Mouse (Mus musculus) small intestine, adult 2 months (tissue): Measurements from ENCODE around the gene Galnt7. TPM values are rescaled to one million over a fixed set of nuclear protein-coding genes. Genes with fewer than 3 reads are reported as not detected.

Source experiments
- H3K27ac ChIP-seq: fragments of 200-500 bp; 2 replicates; pipeline ENCODE4 v1.5.1; 2012; ENCODE audit warnings: low read depth, low read length, control low read depth, inconsistent platforms; ENCODE audit not compliant: insufficient read depth
- H3K27me3 ChIP-seq: fragments of 200-500 bp; 2 replicates; pipeline ENCODE4 v1.6.1; 2012; ENCODE audit warnings: mild to moderate bottlenecking, moderate library complexity, low read length, inconsistent platforms; ENCODE audit not compliant: control insufficient read depth, insufficient read depth
- H3K36me3 ChIP-seq: fragments of 200-500 bp; 2 replicates; pipeline ENCODE4 v1.6.1; 2012; ENCODE audit warnings: mild to moderate bottlenecking, low read length, control low read depth, inconsistent platforms; ENCODE audit not compliant: control insufficient read depth, insufficient read depth
- H3K4me1 ChIP-seq: fragments of 200-500 bp; 2 replicates; pipeline ENCODE4 v1.6.1; 2012; ENCODE audit warnings: low read length, inconsistent platforms, mixed read lengths; ENCODE audit not compliant: control insufficient read depth, insufficient read depth, insufficient read length
- H3K4me3 ChIP-seq: fragments of 200-500 bp; 2 replicates; pipeline ENCODE4 v1.5.1; 2012; ENCODE audit warnings: low read depth, mild to moderate bottlenecking, control low read depth, inconsistent platforms, low read length, moderate library complexity
- CTCF ChIP-seq: fragments of 200-500 bp; IDR thresholded peaks from 2 replicates; pipeline ENCODE4 v1.5.1; 2012; ENCODE audit warnings: low read depth, mild to moderate bottlenecking, control low read depth, inconsistent platforms, low read length, moderate library complexity, mixed read lengths; ENCODE audit not compliant: insufficient replicate concordance, insufficient read length; ENCODE audit errors: extremely low read depth
- POLR2A ChIP-seq: fragments of 200-500 bp; IDR thresholded peaks from 2 replicates; pipeline ENCODE4 v1.6.1; 2012; ENCODE audit warnings: low read depth, mild to moderate bottlenecking, control low read depth, inconsistent platforms, low read length, moderate library complexity
- WGBS: fragments of 180-500 bp; shearing (Covaris S2); methylation state at CpG from one replicate; pipeline ENCODE4 v1.1.7; 2018; 5-methylcytosine and 5-hydroxymethylcytosine counted together
- polyA plus RNA-seq: library from polyadenylated mRNA; depleted of rRNA; stranded (reverse); fragments of >200 nt; gene quantifications from 2 replicates; pipeline ENCODE4 v1.2.3, GENCODE M21; 2012; rRNA removed

The Galnt7 gene
- 2.2 and 3.7 TPM in 2 replicates for polyA plus RNA-seq

- Histone ChIP-seq H3K27me3 (no peaks in the 10 kb centered on the region; the same call in 1 of the 2 replicates), H3K27ac (peak within 1 kb of the TSS; percentile 95), H3K4me3 (peak within 1 kb of the TSS; percentile 97), H3K36me3 (no peaks in the 10 kb centered on the region; the same call in 1 of the 2 replicates), H3K4me1 (peaks cover 13% of the 10 kb centered on the region; the same call in 1 of the 2 replicates)
- under 1% methylated on average over 46 of the region's 74 CpGs for WGBS
- TF ChIP-seq POLR2A (no peak; the same call in 1 of the 2 replicates), CTCF (no peak)
Observed at GRCm38 (mm10) chr8:57652456-57653055, at the start of gene Galnt7. Galnt7 (minus strand) TSS chr8:57653032.

- H3K27ac ChIP-seq = no peak overlapping the region
- H3K4me3 ChIP-seq = no peak overlapping the region
- WGBS = 65% methylated on average over 7 of the region's 7 CpGs
- H3K4me1 ChIP-seq = no peaks in the 10 kb centered on the region
- H3K36me3 ChIP-seq = no peaks in the 10 kb centered on the region
- TF ChIP-seq POLR2A = no peak
- no peak for TF ChIP-seq CTCF
- H3K27me3 ChIP-seq = no peaks in the 10 kb centered on the region
Observed at GRCm38 (mm10) chr8:57688633-57689032, 35.8 kb upstream of the Galnt7 start.

- H3K4me1 ChIP-seq = no peaks in the 10 kb centered on the region
- no peak for TF ChIP-seq POLR2A
- no peak for TF ChIP-seq CTCF
- H3K27me3 ChIP-seq = no peaks in the 10 kb centered on the region
- WGBS = 93% methylated on average over 3 of the region's 3 CpGs
- no peaks in the 10 kb centered on the region for H3K36me3 ChIP-seq
- no peak overlapping the region for H3K27ac ChIP-seq
- no peak overlapping the region for H3K4me3 ChIP-seq
Observed at GRCm38 (mm10) chr8:57685803-57686202, 33.0 kb upstream of the Galnt7 start.

GRCm38 (mm10) chr8:57680044-57680443, 27.2 kb upstream of the Galnt7 start:
- WGBS = 81% methylated on average over 5 of the region's 5 CpGs
- Histone ChIP-seq H3K27ac (no peak overlapping the region), H3K27me3 (no peaks in the 10 kb centered on the region), H3K36me3 (no peaks in the 10 kb centered on the region), H3K4me1 (no peaks in the 10 kb centered on the region), H3K4me3 (no peak overlapping the region)
- no peak for TF ChIP-seq CTCF

- TF ChIP-seq POLR2A (no peak), CTCF (no peak)
- Histone ChIP-seq H3K4me3 (no peak overlapping the region), H3K4me1 (no peaks in the 10 kb centered on the region), H3K27ac (no peak overlapping the region), H3K36me3 (no peaks in the 10 kb centered on the region), H3K27me3 (no peaks in the 10 kb centered on the region)
- 86% methylated on average over 2 of the region's 2 CpGs for WGBS
Observed at GRCm38 (mm10) chr8:57664121-57664520, 11.3 kb upstream of the Galnt7 start.

GRCm38 (mm10) chr8:57660019-57660418, 7.2 kb upstream of the Galnt7 start:
- Histone ChIP-seq H3K4me3 (no peak overlapping the region), H3K27ac (no peak overlapping the region), H3K27me3 (no peaks in the 10 kb centered on the region), H3K4me1 (no peaks in the 10 kb centered on the region), H3K36me3 (no peaks in the 10 kb centered on the region; the same call in 1 of the 2 replicates)
- 89% methylated on average over 2 of the region's 2 CpGs for WGBS
- TF ChIP-seq CTCF (no peak), POLR2A (no peak)

GRCm38 (mm10) chr8:57656446-57656845, 3.6 kb upstream of the Galnt7 start:
- Histone ChIP-seq H3K27me3 (no peaks in the 10 kb centered on the region), H3K4me3 (no peak overlapping the region), H3K36me3 (no peaks in the 10 kb centered on the region; the same call in 1 of the 2 replicates), H3K27ac (no peak overlapping the region), H3K4me1 (peaks cover 2% of the 10 kb centered on the region; the same call in 1 of the 2 replicates)
- TF ChIP-seq POLR2A (no peak), CTCF (no peak)
- 66% methylated on average over 6 of the region's 6 CpGs for WGBS

GRCm38 (mm10) chr8:57654146-57654545, 1.3 kb upstream of the Galnt7 start:
- H3K4me3 ChIP-seq = no peak overlapping the region
- WGBS = 18% methylated on average over 7 of the region's 7 CpGs
- H3K36me3 ChIP-seq = no peaks in the 10 kb centered on the region; the same call in 1 of the 2 replicates
- no peak for TF ChIP-seq CTCF
- TF ChIP-seq POLR2A = no peak
- no peaks in the 10 kb centered on the region for H3K27me3 ChIP-seq
- peaks cover 6% of the 10 kb centered on the region; the same call in 1 of the 2 replicates for H3K4me1 ChIP-seq
- H3K27ac ChIP-seq = no peak overlapping the region; the same call in 1 of the 2 replicates
